Mouse (Mus musculus) megakaryocyte, adult 5-6 weeks (primary cell): ENCODE measurements at regions not wholly inside any gene's neighbourhood (a gene's known extent, or its start where the extent isn't known, plus 50 kb on each side); places are given as distances from the start of the nearest gene placed in this dataset.

Experiments used
- ATAC-seq: 2 replicates; pipeline ENCODE4 v1.8.0; 2016; ENCODE audit warnings: mild to moderate bottlenecking, inconsistent platforms; ENCODE audit not compliant: poor library complexity, severe bottlenecking

DNA sequence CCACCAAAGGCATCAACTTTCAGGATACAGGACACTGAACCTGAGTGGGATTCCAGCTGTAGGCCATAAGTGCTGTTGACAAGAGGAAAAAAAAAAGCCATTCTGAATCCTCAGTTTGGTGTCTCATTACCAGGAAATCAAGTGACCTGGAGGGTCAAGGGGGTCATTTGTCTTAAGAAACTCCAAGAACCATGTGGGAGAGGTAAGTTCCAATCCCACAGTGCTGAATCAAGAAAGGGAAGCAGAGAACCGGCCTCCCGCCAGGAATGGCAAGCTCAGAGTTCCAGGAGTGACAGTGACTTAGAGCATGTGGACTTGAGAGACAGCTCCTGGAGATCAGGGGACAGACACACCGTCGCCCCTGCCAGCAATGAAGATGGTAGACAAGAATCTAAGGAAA is 67.5 kb upstream of the Peli2 start:
- ATAC-seq = no peak

DNA sequence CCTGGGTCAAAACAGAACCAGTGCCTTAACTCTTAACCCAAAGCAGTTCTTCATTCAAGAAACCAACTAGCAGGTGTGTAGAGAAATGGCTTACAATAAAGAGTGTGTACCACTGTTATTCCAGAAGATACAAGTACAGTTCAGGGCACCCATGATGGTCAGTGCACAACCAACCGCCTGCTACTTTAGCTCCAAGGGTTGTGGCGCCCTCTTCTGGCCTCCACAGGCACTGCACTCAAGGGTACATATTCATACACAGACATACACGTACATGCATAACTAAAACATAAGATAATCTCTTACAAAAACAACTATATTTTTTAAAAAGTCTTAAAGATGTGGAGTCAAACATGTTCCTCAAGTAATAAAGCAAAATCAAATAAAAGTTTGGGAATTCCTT is 65.9 kb upstream of the Peli2 start:
- ATAC-seq = no peak

DNA sequence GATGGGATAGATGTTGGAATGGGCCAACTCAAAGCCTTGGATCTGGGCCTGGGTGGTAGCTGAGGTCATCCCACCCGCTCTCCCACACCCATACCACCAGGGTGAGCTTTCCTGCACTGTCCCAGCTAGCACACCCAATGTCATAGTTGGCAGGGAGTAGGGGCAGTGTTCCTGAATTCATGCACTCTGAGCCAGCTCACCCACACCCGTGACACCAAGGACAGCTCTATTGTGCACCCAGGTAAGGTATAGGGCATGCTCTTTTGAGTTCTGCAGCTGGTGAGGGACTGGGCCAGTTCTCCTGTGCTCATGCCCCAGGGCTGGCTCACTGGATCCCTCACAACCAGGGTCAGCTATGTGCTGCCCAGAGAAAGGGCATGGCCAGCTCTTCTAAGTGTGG is 64.8 kb upstream of the Peli2 start:
- no peak for ATAC-seq

DNA sequence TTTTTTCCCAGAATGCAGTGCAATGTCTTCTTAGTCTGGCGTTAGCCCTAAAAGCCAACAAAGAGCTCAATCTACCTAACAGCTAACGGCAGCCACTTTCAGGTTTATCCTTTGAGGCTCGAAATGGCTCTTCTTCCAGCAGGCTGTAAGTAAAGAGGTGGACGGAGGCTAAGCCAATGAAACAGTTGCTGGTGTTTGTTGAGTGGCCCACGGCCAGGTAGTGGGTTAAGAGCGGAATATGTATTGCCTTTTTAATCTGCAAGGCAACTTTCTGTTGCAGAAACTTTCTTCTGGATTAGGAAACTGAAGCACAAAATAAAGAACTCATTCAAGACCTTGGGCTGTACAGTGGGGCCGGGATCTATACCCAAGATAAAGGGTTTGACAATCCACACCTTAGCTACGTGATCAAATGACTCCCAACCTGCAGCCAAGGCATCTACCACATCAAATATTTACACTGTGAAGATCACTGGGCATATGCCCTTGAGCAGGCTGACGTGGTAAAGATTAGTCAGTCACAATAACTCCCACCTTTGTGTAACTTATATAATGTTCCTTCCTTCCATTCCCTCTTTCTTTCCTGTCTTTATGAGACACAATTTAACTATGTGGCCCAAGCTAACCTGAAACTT is 62.3 kb upstream of the Peli2 start:
- ATAC-seq = no peak

DNA sequence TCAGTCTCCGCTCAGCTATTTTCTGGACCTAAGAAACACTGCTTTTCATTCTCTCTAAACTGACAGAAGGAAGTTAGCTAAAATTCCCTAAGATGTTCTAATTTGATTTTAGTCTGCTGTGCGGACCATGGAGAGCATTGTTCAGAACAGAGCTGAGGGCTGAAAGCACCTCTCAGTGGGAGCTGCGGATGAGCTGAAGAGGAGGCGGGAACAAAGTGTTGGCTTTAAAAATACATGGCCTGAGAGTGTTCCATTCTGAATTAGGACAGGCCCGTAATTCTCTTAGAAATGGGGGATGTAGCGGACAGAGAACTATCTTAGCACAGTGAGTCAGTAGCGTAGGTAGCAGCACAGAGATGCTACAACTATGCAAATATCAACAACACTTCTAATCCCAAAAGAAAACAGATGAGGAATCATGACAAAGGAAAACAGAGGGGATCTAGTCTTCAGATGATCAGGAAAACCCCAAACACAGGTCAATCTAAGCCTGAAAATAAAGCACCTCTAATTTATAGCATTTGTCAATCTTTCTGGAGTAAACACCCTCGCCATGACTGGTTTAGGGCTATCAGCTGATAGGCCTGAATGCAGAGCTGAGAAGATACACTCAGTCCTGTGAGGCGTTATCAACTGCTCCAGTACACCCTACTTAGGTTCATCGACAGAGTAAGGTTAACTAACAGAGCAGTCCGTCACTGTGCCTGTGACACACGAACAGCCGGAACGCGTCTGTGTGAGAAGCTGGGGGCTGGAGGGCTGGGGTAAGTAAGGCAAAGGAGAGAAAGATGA is 60.8 kb upstream of the Peli2 start:
- no peak for ATAC-seq

DNA sequence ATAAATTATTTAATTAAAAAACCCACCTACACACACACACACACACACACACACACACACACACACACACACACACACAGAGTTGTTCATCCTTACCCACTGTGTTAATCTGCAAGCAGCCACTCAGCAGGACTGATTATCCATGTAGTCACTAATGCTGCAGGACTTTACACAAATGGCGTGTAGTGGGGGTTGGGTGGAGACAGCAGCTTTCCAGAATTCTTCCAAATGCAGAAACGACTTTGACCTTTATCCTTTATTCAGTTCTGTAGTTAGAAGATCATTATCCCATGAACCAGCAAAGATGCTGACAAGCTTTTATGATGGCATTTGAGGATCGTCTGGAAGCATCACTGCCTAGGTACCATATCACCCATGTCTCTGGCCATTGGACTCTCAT is 52.0 kb upstream of the Peli2 start:
- no peak for ATAC-seq
